Mouse (Mus musculus): ENCODE measurements around the gene Itgb2. TPM values are rescaled to one million over a fixed set of nuclear protein-coding genes. Genes with fewer than 3 reads are reported as not detected.
A peak's percentile ranks its signal among the peaks of the same experiment; 100 is the strongest.

Itgb2 gene
- polyA plus RNA-seq, 1 experiment, result not detected

DNA sequence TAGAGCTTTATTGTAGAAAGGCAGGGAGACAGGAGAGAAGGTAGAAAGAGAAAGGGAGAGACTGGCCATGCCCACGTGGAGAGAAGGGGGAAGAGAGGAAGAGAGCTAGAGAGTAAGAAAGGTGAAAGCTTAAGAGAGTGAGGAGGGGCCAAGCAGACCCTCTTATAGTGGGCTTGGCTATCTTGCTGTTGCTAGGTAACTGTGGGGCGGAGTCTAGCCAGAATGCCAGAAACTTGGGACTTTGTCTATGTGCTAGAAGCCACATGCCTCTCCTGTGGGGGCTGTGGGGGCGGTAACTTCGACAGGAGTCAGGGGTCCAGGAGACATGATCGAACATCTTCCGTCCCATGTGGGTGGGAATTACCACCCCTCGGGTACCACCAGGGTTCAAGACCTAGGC lies 39.4 kb downstream of the Itgb2 start:
- H3K4me3 ChIP-seq (ENCODE audit: insufficient read depth, low read depth, low read length), result no peak overlapping the region
- H3K4me1 ChIP-seq (ENCODE audit: control insufficient read depth, insufficient read depth, low read length), result no peaks in the 10 kb centered on the region
- WGBS, result 46% methylated on average over 7 of the region's 7 CpGs
- TF ChIP-seq POLR2A (IDR thresholded peaks at IDR 0.05; ENCODE audit: insufficient read depth, low read depth, low read length) (no peak), CTCF (IDR thresholded peaks at IDR 0.05; ENCODE audit: insufficient read depth, low read depth, low read length) (no peak)
- no peak overlapping the region for H3K27ac ChIP-seq (ENCODE audit: insufficient read depth, low read depth, low read length)

DNA sequence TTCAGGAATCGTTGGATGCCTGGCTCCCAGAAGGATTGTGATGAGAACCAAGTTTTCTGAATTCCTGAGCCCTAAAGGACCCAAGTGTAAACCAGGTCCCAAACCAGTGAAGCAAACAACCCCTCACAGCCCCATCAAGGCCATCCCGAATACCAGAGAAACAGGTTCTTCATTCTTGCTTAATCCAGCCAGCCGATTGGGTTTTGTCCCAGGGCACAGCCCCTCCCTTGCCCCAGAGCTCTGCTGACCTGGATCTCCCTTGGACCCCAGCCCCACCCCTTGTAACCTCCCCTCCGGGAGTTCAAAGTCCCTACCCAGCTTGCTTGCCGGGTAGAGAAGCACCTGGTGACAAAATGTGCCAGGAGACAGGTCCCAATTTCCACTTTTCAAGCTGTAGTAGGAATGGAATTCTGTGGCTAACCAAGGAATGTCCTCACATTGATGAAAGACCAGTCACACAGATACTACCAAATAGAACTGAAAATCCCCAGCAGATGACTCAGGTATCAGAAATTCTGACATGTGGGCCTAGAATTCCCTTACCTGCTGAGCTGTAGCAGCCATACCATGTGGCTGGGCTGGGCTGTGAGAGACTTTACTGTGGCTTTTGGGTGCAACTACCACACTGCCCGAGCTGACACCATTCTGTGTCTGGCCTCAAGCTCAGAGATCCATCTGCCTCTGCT lies 40.1 kb downstream of the Itgb2 start:
- no peak overlapping the region for H3K27ac ChIP-seq (ENCODE audit: insufficient read depth, low read depth, low read length)
- WGBS, result 60% methylated on average over 6 of the region's 6 CpGs
- TF ChIP-seq POLR2A (IDR thresholded peaks at IDR 0.05; ENCODE audit: insufficient read depth, low read depth, low read length) (no peak), CTCF (IDR thresholded peaks at IDR 0.05; ENCODE audit: insufficient read depth, low read depth, low read length) (no peak)

DNA sequence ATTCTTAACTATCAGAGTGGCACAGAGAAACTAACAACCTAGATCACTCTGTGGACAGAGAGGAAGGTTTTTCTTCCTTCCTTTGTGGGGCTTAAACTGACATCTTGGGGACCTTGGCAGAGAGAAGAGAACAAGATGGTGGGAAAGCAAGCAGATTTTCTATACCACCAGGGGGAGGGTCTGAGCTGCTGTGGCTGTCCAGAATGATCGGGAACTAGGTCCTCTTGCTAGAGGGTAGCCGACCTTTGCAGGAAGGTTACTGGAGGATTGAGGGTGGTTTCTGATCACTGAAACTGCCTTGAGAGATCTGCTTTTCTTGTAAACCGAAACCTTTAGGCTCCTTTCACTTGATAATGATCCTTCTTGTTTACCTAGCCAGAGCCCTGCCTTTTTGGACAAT lies 42.2 kb downstream of the Itgb2 start:
- Histone ChIP-seq H3K27ac (ENCODE audit: insufficient read depth, low read depth, low read length) (no peak overlapping the region), H3K4me3 (ENCODE audit: insufficient read depth, low read depth, low read length) (no peak overlapping the region), H3K4me1 (ENCODE audit: control insufficient read depth, insufficient read depth, low read length) (no peaks in the 10 kb centered on the region)
- 47% methylated on average over 3 of the region's 3 CpGs for WGBS
- TF ChIP-seq CTCF (IDR thresholded peaks at IDR 0.05; ENCODE audit: insufficient read depth, low read depth, low read length), result no peak

More for the DNA sequence above, 40.1 kb downstream of the Itgb2 start:
- Histone ChIP-seq H3K4me3 (ENCODE audit: insufficient read depth, low read depth, low read length) (no peak overlapping the region), H3K4me1 (ENCODE audit: control insufficient read depth, insufficient read depth, low read length) (no peaks in the 10 kb centered on the region)

DNA sequence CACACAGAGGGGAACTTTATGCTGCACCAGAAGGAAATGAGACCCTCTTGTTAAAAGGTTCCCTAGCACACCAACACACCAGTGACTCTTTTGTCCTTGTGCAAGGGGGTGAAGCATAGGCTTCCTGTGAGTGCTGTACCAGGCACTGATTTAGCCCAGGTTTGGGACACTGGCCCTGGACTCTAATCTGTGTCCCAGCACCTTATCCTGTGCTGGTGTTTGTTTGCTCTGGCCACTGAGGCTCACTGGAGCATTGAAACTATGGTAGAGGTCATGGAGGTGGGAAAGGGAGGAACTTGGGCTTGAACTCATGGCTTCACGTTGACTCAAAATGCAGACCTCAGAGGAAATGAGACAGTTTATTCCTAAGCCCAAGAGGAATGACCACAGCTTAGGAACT lies 43.1 kb downstream of the Itgb2 start:
- TF ChIP-seq POLR2A (IDR thresholded peaks at IDR 0.05; ENCODE audit: insufficient read depth, low read depth, low read length) (no peak), CTCF (IDR thresholded peaks at IDR 0.05; ENCODE audit: insufficient read depth, low read depth, low read length) (no peak)
- H3K4me1 ChIP-seq (ENCODE audit: control insufficient read depth, insufficient read depth, low read length), result no peaks in the 10 kb centered on the region
- no peak overlapping the region for H3K27ac ChIP-seq (ENCODE audit: insufficient read depth, low read depth, low read length)
- 60% methylated on average over 1 of the region's 1 CpGs for WGBS
- no peak overlapping the region for H3K4me3 ChIP-seq (ENCODE audit: insufficient read depth, low read depth, low read length)

DNA sequence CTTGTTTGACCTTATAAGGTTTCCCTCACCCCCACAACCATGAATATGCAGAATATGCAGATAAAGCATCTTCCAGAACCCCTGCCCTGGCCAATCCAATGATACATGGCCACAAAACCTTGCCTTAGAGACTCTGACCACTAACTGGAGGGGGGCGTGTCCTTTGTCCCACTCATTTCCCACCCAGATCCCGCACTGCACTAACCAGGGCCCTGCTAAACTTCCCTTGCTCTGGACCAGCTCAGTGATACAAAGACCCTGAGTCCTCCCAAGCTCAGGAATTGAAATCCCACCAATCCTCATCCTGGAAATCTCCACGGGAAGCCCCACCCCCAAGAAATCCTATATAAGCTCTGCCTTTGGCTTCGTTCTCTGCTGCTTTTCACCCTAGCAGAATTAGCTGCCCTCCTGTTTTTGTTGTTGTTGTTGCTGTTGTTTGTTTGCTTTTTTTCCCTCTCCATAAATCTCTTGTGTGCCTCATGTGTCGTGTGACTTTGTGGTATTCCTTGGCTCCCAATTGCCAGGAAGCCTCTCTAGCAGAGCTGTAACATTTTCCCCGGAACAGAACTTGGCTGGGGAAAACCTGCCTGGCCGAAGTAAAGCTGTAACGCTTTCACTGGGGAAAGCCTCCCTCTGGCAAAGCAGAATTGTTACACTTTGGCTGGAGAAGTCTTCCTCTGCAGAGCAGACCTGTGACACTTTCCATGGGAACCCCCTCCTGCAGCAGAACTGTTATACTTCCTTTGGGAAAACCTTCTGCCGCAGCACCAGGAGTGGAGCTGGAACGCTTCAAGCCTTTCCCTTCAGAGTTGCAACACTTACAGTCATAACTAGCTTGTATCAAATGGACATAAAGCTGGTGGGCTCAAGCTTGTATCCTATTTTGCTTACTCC lies 50.2 kb downstream of the Itgb2 start:
- H3K4me3 ChIP-seq (ENCODE audit: insufficient read depth, low read depth, low read length), result no peak overlapping the region
- TF ChIP-seq CTCF (IDR thresholded peaks at IDR 0.05; ENCODE audit: insufficient read depth, low read depth, low read length), result no peak
- TF ChIP-seq POLR2A (IDR thresholded peaks at IDR 0.05; ENCODE audit: insufficient read depth, low read depth, low read length), result no peak
- WGBS, result 60% methylated on average over 10 of the region's 10 CpGs
- H3K27ac ChIP-seq (ENCODE audit: insufficient read depth, low read depth, low read length), result no peak overlapping the region
- peaks cover 11% of the 10 kb centered on the region; the same call in 1 of the 2 replicates for H3K4me1 ChIP-seq (ENCODE audit: control insufficient read depth, insufficient read depth, low read length)

DNA sequence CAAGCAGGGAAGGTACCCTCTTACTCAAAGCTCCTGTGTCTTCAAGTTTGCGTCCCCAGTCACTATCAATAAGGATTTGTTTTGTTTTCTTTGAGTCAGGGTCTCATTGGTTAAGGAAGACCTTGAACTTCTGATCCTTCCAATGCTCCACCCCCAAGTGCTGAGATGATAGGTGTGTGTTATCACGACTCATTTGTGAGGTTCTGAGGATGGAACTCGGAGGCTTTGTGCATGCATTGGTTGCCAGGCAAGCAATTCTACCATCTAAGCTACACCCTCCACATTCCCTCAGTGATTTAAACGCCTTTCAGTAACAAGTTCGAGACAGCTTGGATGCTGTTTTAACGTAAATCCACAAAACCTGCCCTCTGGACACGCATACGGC lies 51.0 kb downstream of the Itgb2 start:
- Histone ChIP-seq H3K27ac (ENCODE audit: insufficient read depth, low read depth, low read length) (peak overlapping the region; percentile 86), H3K4me3 (ENCODE audit: insufficient read depth, low read depth, low read length) (peak overlapping the region; percentile 53), H3K4me1 (ENCODE audit: control insufficient read depth, insufficient read depth, low read length) (peaks cover 13% of the 10 kb centered on the region; the same call in 1 of the 2 replicates)
- TF ChIP-seq CTCF (IDR thresholded peaks at IDR 0.05; ENCODE audit: insufficient read depth, low read depth, low read length) (no peak), POLR2A (IDR thresholded peaks at IDR 0.05; ENCODE audit: insufficient read depth, low read depth, low read length) (no peak)
- 8% methylated on average over 8 of the region's 8 CpGs for WGBS

DNA sequence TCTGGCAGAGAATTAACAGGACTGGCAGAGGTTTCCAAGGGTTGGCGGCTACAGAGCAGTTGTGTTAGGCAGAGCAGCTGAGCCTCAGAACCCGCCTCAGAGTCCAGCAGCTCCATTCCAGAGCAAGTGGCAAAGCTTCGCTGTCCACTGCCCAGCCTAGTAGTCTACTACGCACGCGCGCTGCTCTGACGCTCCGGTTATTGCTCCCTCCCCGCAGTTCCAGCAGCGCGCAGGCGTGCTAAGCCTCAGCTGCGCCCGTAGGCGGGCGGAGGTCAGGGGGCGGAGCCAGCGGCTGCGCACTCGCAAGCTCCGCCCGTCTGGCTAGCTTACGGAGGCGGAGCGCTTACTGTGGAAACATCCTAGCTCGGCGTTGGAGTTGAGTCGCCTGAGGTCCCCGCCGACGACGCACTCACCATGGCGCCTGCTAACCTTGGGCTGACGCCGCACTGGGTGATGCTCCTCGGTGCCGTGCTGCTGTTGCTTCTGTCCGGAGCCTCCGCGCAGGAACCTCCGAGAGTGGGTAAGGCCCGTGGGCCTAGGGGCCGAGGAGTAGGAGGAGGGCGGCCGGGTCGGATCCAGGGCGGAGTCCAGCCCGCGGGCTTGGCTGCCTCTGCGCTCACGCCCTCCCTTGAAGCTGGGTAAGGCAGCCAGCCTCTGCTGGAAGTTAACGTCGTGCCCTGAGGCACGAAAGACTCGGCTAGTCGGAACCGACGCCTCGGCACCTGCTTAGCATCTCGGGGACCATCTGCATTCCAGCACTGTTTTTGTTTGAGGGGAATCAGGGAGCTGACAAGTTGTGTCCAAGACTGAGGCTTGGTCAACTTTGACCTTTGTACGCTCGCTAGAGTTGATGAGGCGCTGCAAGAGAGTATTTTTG lies 51.6 kb downstream of the Itgb2 start, which contains the start of gene Pttg1ip:
Gene Pttg1ip, plus strand, starts transcription at position 313 of the 877 bp plus-strand sequence.
- under 1% methylated on average over 64 of the region's 64 CpGs for WGBS

DNA sequence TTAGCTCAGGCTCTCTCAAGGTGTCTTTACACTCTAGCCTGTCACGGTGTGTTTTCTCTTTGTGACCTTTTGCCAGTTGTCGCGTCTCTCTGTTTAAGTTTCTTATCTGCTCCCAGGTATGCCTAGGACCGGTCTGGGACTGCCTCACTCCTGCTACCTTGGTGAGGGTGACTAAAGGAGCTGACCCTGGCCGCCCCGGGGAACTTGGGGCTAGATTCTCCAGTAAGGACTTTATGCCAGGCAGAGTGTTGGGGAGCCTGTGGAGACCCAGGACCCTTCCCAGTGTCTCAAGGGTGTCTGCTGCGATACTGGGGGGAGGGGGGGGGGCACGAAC lies 52.2 kb downstream of the Itgb2 start:
- TF ChIP-seq CTCF (IDR thresholded peaks at IDR 0.05; ENCODE audit: insufficient read depth, low read depth, low read length) (no peak), POLR2A (IDR thresholded peaks at IDR 0.05; ENCODE audit: insufficient read depth, low read depth, low read length) (no peak)
- peak overlapping the region; percentile 87 for H3K4me3 ChIP-seq (ENCODE audit: insufficient read depth, low read depth, low read length)
- 3% methylated on average over 8 of the region's 8 CpGs for WGBS
- H3K27ac ChIP-seq (ENCODE audit: insufficient read depth, low read depth, low read length), result peak overlapping the region; percentile 91; the same call in 1 of the 2 replicates
- peaks cover 18% of the 10 kb centered on the region for H3K4me1 ChIP-seq (ENCODE audit: control insufficient read depth, insufficient read depth, low read length)

More for the DNA sequence above, 51.6 kb downstream of the Itgb2 start, which contains the start of gene Pttg1ip:
- Histone ChIP-seq H3K4me1 (ENCODE audit: control insufficient read depth, insufficient read depth, low read length) (peaks cover 14% of the 10 kb centered on the region; the same call in 1 of the 2 replicates), H3K4me3 (ENCODE audit: insufficient read depth, low read depth, low read length) (peak within 1 kb of the TSS; percentile 87), H3K27ac (ENCODE audit: insufficient read depth, low read depth, low read length) (peak within 1 kb of the TSS; percentile 91)
- TF ChIP-seq CTCF (IDR thresholded peaks at IDR 0.05; ENCODE audit: insufficient read depth, low read depth, low read length), result no peak
- TF ChIP-seq POLR2A (IDR thresholded peaks at IDR 0.05; ENCODE audit: insufficient read depth, low read depth, low read length), result peak; percentile 99

All from olfactory bulb, adult 2 months (tissue).